Mouse (Mus musculus) midbrain, embryonic 12.5 days (tissue): ENCODE measurements around the gene Nop2. TPM values are rescaled to one million over a fixed set of nuclear protein-coding genes. Genes with fewer than 3 reads are reported as not detected.

Experiments used
- ATAC-seq: fragments of 200-750 bp; cut with Nextera tagmentation; 2 replicates; pipeline ENCODE4 v1.8.0; 2017; ENCODE audit warnings: low read depth, moderate TSS enrichment, moderate library complexity; ENCODE audit not compliant: low FRiP score
- H3K27ac ChIP-seq: fragments of 300-500 bp; sonication (generic); replicated peaks from 2 replicates; pipeline ENCODE4 v1.5.1; 2016; ENCODE audit warnings: mild to moderate bottlenecking
- H3K27me3 ChIP-seq: fragments of 300-500 bp; sonication (generic); 2 replicates; pipeline ENCODE4 v1.6.1; 2016; ENCODE audit warnings: mild to moderate bottlenecking
- H3K36me3 ChIP-seq: fragments of 300-500 bp; sonication (generic); 2 replicates; pipeline ENCODE4 v1.6.1; 2016
- H3K4me1 ChIP-seq: fragments of 300-500 bp; sonication (generic); 2 replicates; pipeline ENCODE4 v1.6.1; 2016
- H3K4me2 ChIP-seq: fragments of 300-500 bp; sonication (generic); replicated peaks from 2 replicates; pipeline ENCODE4 v1.6.1; 2016; ENCODE audit warnings: mild to moderate bottlenecking, moderate library complexity
- H3K4me3 ChIP-seq: fragments of 300-500 bp; sonication (generic); 2 replicates; pipeline ENCODE4 v1.5.1; 2016; ENCODE audit warnings: mild to moderate bottlenecking
- H3K9ac ChIP-seq: fragments of 300-500 bp; sonication (generic); replicated peaks from 2 replicates; pipeline ENCODE4 v1.6.1; 2016; ENCODE audit warnings: mild to moderate bottlenecking, moderate library complexity
- H3K9me3 ChIP-seq: fragments of 300-500 bp; sonication (generic); 2 replicates; pipeline ENCODE4 v1.6.1; 2016; ENCODE audit warnings: mild to moderate bottlenecking
- WGBS: fragments of 180-500 bp; shearing (Covaris S2); methylation state at CpG from one replicate; pipeline ENCODE4 v1.1.7; 2016; 5-methylcytosine and 5-hydroxymethylcytosine counted together
- polyA plus RNA-seq: library from polyadenylated mRNA; unstranded; fragments of >200 nt; fragmentation: Nextera tagmentation; extraction: Ambion mirVana; gene quantifications from 2 replicates; pipeline ENCODE4 v1.2.1, GENCODE M21; 2016

Nop2 gene
- polyA plus RNA-seq, 1 experiment from 2014 or later, result 56.4 TPM

DNA sequence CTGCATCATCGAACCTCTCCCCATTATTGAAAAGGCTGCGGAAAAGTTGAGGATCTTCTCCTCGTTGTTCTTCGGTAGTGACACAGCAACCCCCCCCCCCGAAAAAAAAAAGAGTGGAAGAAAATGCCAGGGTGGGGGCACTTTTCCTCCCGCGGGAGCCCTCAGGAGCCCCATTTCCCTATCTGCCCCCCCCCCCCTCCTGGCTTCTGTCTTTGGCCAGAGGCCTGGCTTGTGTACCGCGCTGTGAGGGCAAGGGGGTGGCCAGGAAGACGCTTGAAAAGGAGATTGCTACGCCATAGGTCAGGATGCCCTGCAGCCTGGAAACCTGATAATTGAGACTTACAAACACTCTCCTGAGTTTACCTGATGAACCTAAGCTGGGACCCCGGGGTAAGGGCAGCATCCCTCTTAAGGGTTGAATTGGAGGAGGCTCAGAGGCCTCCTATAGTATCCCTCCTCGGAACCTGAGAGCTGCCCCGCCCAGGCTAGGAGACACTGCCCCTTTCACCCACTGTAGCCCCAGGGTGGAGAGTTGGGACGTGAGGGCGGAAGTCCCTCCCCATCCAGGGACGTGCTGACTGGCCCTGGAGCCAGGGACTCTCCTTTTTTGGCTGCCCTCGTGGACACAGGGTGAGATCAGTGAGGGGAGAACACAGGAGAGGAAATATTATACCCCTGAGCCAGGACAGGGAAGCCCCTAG lies 34.5 kb downstream of the Nop2 start, which contains the start of gene Gapdh:
Gapdh (minus strand) TSS at position 417 of the 701 bp plus-strand sequence.
- Histone ChIP-seq H3K4me2 (peak within 1 kb of the TSS; percentile 96), H3K9me3 (no peaks in the 10 kb centered on the region), H3K27ac (peak within 1 kb of the TSS; percentile 95), H3K4me1 (peaks cover 41% of the 10 kb centered on the region), H3K36me3 (peaks cover 55% of the 10 kb centered on the region), H3K9ac (peak within 1 kb of the TSS; percentile 97), H3K4me3 (peak within 1 kb of the TSS; percentile 86), H3K27me3 (no peaks in the 10 kb centered on the region)
- 1% methylated on average over 18 of the region's 18 CpGs for WGBS
- peak; percentile 5; the same call in 1 of the 2 replicates for ATAC-seq

DNA sequence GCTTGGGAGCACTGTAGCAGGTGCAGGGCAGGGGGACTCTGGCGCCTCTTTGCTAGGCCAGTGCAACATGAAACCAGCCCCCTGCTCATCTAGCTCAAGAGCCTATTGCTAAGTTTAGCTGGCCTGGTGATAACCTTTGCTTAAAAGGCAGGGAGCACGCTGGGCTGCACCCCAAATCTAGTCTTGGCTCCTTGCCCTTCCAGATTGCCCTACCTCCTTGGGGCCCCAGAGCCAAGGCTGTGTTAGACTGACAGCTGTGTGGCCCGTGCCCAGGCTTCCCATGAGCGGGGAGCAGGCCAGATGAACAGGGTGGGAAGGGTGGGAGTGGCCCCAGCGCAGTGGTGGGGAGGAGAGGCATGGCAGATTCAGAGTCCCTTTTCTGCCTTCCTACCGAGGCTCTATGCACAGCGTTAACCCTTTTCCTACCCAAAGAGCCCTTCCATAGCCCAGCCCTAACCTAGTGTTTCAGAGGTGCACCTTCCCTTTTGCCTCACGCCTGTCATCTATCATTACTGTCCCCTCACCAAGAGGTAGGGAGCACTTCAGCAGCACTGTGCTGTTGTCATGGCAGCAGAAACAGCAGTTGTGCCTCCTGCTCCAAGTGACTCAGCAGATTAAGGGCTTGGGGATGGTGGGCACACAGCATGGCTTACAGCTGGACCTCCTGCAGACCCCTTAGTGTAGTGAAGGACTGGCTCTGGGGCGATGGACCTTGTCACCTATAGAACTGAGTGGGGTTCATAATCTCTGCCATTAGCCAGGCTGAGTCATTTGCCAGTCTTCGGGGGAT lies 35.3 kb downstream of the Nop2 start:
- peaks cover 59% of the 10 kb centered on the region for H3K36me3 ChIP-seq
- peak overlapping the region; percentile 97; the same call in 1 of the 2 replicates for H3K9ac ChIP-seq
- peaks cover 37% of the 10 kb centered on the region for H3K4me1 ChIP-seq
- peak; percentile 3; the same call in 1 of the 2 replicates for ATAC-seq
- H3K27me3 ChIP-seq, result no peaks in the 10 kb centered on the region
- H3K27ac ChIP-seq, result peak overlapping the region; percentile 95
- H3K4me3 ChIP-seq, result peak overlapping the region; percentile 86; the same call in 1 of the 2 replicates
- no peaks in the 10 kb centered on the region for H3K9me3 ChIP-seq
- 15% methylated on average over 10 of the region's 10 CpGs for WGBS
- peak overlapping the region; percentile 96 for H3K4me2 ChIP-seq

DNA sequence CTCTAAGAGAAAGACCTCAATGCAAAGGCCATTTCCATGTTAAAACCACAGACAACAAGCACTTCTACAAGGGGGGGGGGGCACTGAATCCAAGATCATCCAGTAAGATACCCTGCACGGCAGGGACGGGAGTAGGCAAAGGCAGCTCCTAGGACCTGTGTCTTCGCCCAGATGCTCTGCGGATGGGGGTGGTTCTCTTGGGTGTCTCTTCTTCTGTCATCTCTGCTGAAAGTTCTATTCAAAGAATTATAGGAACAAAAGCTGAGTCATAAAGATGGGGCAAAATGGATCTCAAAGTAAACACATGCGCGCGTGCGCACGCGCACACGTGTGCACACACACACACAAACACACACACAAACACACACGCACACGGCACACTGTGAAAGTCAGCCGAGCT lies 36.4 kb downstream of the Nop2 start:
- Histone ChIP-seq H3K4me3 (no peak overlapping the region), H3K27ac (no peak overlapping the region), H3K9ac (no peak overlapping the region), H3K36me3 (peaks cover 64% of the 10 kb centered on the region), H3K27me3 (no peaks in the 10 kb centered on the region), H3K9me3 (no peaks in the 10 kb centered on the region), H3K4me1 (peaks cover 37% of the 10 kb centered on the region), H3K4me2 (no peak overlapping the region)
- 93% methylated on average over 14 of the region's 14 CpGs for WGBS
- no peak for ATAC-seq

DNA sequence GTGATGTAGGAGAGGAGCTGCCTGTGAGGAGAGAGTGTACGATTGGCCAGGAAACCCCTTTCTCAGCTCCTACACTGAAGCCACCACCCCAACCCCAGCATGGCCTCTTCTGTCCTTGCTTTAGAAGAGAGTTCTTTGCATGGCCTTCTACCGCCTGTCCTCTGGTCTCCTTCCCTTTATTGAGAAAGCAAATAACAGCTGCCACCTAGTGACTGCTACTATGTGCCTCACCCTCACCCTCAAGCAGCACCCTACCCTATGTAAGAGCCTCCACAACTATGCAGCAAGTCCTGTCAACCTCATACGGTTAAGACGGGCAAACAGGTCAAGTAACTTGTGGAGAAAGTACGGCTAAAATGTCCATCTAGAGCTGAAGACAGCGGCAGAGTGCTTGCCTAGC lies 38.5 kb downstream of the Nop2 start:
- Histone ChIP-seq H3K4me2 (no peak overlapping the region), H3K9ac (no peak overlapping the region), H3K27ac (no peak overlapping the region), H3K4me3 (no peak overlapping the region), H3K36me3 (peaks cover 77% of the 10 kb centered on the region), H3K4me1 (peaks cover 23% of the 10 kb centered on the region), H3K9me3 (no peaks in the 10 kb centered on the region), H3K27me3 (no peaks in the 10 kb centered on the region)
- WGBS, result 83% methylated on average over 6 of the region's 6 CpGs
- ATAC-seq, result no peak

DNA sequence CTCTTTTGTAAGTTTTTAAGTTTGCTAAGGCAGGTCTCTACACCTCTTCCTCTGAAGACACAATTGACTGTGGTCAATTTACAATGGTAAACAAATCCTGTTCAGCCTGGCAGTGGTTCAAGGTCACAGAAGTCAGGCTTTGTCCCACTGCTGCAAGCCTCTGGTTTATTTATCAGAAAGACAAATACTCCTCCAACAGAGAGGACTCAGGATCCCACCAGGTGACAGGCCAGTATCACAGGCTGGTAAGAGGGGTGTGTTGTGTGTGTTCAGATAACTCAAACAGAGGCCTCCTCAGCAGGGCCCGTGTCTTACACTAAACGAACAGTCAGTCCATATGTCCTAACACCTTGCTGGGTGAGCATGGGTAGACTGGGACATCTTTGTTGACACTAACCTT lies 40.8 kb downstream of the Nop2 start:
- 86% methylated on average over 2 of the region's 2 CpGs for WGBS

DNA sequence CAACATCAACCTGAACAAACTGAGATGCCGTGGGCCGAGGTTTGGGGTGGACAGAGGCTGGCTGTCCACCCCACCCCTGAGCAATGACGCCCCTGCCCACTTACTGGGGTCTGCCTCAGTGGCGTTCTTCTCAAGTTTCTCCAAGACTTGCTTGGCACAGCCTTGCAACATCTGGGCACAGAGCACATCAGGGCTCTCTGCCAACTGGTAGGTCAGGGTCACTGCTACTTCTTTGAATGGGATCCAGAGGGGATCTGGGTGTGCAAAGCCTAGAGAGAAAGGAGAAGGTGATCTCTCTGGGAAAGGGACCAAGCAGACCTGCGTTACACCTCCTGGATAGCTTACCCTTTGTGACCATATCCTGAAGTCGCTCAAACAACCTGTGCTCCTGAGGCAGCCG lies 41.5 kb downstream of the Nop2 start:
- Histone ChIP-seq H3K36me3 (peaks cover 100% of the 10 kb centered on the region), H3K27me3 (no peaks in the 10 kb centered on the region), H3K9ac (no peak overlapping the region), H3K9me3 (no peaks in the 10 kb centered on the region), H3K4me1 (no peaks in the 10 kb centered on the region), H3K27ac (no peak overlapping the region), H3K4me3 (no peak overlapping the region), H3K4me2 (no peak overlapping the region)
- ATAC-seq, result no peak
- WGBS, result 93% methylated on average over 7 of the region's 7 CpGs

More for the DNA sequence above, 40.8 kb downstream of the Nop2 start:
- H3K4me3 ChIP-seq, result no peak overlapping the region
- H3K9ac ChIP-seq, result no peak overlapping the region
- ATAC-seq, result no peak
- peaks cover 100% of the 10 kb centered on the region for H3K36me3 ChIP-seq
- no peaks in the 10 kb centered on the region for H3K9me3 ChIP-seq
- H3K4me2 ChIP-seq, result no peak overlapping the region
- H3K27ac ChIP-seq, result no peak overlapping the region
- no peaks in the 10 kb centered on the region for H3K27me3 ChIP-seq
- H3K4me1 ChIP-seq, result peaks cover 6% of the 10 kb centered on the region

DNA sequence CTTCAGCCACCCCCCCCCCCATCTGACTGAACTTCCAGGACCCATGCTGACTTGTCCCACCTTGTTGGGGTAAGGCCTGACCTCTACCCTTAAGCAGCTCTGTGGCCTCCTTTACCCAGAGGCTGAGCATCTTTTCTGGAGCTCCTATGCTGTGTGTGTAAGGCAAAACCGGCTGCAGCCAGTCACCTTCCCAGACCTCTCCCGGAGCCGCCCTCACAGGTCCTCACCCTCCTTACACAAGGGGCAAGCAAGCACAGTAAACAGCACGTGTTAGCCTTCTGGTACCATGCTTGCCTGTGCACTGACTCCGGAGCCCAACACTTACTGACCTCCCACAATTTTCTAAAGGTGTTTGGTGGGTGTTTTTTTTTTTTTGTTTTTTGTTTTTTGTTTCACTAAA lies 43.8 kb downstream of the Nop2 start:
- H3K27ac ChIP-seq, result no peak overlapping the region
- no peak overlapping the region for H3K4me2 ChIP-seq
- no peaks in the 10 kb centered on the region for H3K4me1 ChIP-seq
- no peak for ATAC-seq
- H3K4me3 ChIP-seq, result no peak overlapping the region
- H3K9ac ChIP-seq, result no peak overlapping the region
- peaks cover 98% of the 10 kb centered on the region for H3K36me3 ChIP-seq
- no peaks in the 10 kb centered on the region for H3K9me3 ChIP-seq
- no peaks in the 10 kb centered on the region for H3K27me3 ChIP-seq
- WGBS, result 92% methylated on average over 5 of the region's 5 CpGs

DNA sequence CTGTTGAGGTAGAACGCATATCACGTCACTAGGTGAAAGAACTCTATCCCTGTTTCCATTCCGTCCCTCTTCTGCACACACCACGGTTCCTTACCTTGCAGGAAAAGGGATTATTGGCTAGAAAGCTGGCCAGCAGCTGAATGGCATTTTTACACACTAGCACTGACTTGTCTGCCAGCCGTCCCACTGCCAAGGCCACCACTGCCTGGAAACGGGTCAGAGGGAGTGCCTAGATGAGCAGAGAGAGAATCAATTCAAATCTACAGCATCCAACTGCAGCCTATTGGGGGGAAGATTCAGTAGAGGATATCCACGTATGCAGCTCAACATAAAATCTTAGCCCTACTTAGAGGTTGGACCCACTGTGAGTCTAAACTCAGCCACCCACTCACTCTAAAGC lies 47.9 kb downstream of the Nop2 start:
- Histone ChIP-seq H3K4me3 (no peak overlapping the region), H3K4me1 (no peaks in the 10 kb centered on the region), H3K27ac (no peak overlapping the region), H3K36me3 (peaks cover 97% of the 10 kb centered on the region), H3K9ac (no peak overlapping the region), H3K9me3 (no peaks in the 10 kb centered on the region), H3K4me2 (no peak overlapping the region), H3K27me3 (no peaks in the 10 kb centered on the region)
- 95% methylated on average over 7 of the region's 7 CpGs for WGBS
- no peak for ATAC-seq

DNA sequence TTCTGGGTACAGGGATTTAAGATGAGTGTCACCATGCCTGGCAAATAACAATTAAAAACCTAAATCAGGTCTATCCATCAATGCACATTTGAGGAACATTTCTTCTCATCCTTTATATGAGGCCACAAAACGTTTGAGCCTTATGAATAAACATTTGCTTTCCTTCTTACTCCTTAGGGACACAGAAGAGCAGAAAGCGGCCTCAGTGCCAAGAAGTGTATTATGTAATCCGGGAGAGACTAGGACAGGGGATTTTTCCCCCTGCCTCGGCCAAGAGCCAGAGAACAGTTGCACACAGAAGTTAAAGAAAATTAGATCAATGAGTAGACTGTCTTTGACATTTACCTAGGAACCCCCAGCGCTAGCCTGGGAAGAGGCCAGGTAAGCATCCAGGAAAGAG lies 50.4 kb downstream of the Nop2 start:
- 84% methylated on average over 5 of the region's 5 CpGs for WGBS
- no peaks in the 10 kb centered on the region for H3K9me3 ChIP-seq
- no peak overlapping the region for H3K9ac ChIP-seq
- H3K4me2 ChIP-seq, result no peak overlapping the region
- no peak overlapping the region for H3K4me3 ChIP-seq
- no peaks in the 10 kb centered on the region for H3K4me1 ChIP-seq
- H3K27ac ChIP-seq, result no peak overlapping the region
- no peak for ATAC-seq
- peaks cover 97% of the 10 kb centered on the region for H3K36me3 ChIP-seq
- H3K27me3 ChIP-seq, result no peaks in the 10 kb centered on the region

DNA sequence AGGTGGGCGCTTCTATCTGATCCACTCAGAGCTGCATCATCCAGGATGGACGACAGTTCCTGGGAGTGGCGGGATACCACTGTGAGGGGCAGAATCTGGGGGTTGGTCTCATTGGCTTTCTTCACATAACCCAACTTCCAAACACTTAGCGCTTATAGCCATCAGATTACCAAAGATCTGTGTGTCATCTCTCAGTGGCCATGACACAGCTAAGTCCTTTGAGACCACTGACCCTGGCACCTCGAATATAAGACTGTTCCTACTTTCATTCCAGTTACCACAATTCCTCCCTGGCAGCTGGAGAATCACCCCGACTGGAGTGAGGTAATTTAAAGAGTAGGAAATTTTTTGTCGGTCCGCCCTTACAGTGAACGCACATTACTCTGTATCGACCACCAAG lies 54.5 kb downstream of the Nop2 start:
- no peaks in the 10 kb centered on the region for H3K9me3 ChIP-seq
- H3K27ac ChIP-seq, result no peak overlapping the region
- no peak overlapping the region for H3K9ac ChIP-seq
- no peak overlapping the region for H3K4me2 ChIP-seq
- peaks cover 3% of the 10 kb centered on the region; the same call in 1 of the 2 replicates for H3K4me1 ChIP-seq
- H3K4me3 ChIP-seq, result no peak overlapping the region
- 96% methylated on average over 10 of the region's 10 CpGs for WGBS
- no peaks in the 10 kb centered on the region for H3K27me3 ChIP-seq
- ATAC-seq, result no peak
- peaks cover 83% of the 10 kb centered on the region for H3K36me3 ChIP-seq

DNA sequence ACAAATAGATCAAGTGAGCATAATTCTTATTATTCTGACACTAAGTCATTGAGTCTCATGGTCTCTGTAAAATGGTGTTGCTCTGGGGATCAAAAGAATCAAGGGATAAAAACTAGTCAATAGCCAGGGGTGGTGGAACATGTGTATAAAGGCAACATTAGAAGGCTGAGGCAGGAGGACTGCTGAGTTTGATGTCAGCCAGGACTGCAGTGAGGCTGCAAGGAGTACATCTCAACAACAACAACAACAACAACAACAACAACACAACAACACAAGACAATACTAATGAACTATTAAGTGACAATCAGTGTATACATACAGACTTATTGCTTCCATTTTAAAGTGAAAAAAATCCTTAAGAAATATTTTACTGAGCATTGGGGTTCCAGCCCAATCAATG lies 59.1 kb downstream of the Nop2 start:
- H3K27ac ChIP-seq, result peak overlapping the region; percentile 99
- H3K4me1 ChIP-seq, result peaks cover 18% of the 10 kb centered on the region
- H3K4me2 ChIP-seq, result peak overlapping the region; percentile 88
- H3K9ac ChIP-seq, result peak overlapping the region; percentile 76
- H3K4me3 ChIP-seq, result peak overlapping the region; percentile 72
- H3K9me3 ChIP-seq, result no peaks in the 10 kb centered on the region
- no peaks in the 10 kb centered on the region for H3K27me3 ChIP-seq
- ATAC-seq, result no peak
- H3K36me3 ChIP-seq, result peaks cover 59% of the 10 kb centered on the region

DNA sequence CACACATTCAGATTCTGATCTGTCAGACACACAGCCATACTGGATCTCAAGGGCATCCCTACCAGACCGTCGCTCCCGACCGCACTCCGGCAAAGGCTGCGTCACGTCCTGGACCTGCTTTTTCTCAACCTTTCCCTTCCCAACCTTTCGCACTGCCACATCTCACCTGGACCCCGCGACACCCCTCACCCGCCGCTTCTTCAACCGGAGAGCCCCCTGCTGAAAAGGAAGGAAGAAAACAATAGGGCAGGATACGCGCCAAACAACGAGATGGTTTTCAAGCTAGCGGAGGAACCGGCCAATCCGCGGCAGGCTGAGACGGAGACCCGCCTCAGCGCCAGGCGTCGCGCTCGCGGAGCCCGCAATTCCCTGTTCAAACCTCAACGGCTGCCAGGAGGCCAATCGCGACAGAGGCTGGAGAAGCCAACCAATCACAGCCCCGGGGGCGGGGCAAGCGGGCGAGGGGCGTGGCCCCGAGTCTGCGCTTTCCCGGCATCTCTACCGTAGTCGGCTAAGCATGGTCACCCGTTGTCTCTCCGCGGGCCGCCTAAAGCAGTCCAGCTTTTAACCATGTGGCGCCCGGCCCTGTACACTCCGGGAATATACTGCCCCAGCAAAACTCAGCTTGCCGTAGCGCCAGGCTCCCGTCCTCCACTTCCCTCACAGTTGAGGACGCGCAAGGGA lies 59.8 kb downstream of the Nop2 start, which contains the start of the genes Ncapd2 and Mrpl51:
Ncapd2 (minus strand) TSS at position 370 of the 684 bp plus-strand sequence.
Mrpl51 (plus strand) TSS at position 470 of the 684 bp plus-strand sequence.
- under 1% methylated on average over 54 of the region's 54 CpGs for WGBS

More for the DNA sequence above, 59.8 kb downstream of the Nop2 start, which contains the start of the genes Ncapd2 and Mrpl51:
- Histone ChIP-seq H3K4me3 (peak within 1 kb of the TSS; percentile 72), H3K27me3 (no peaks in the 10 kb centered on the region), H3K9me3 (no peaks in the 10 kb centered on the region), H3K36me3 (peaks cover 52% of the 10 kb centered on the region), H3K27ac (peak within 1 kb of the TSS; percentile 99), H3K9ac (peak within 1 kb of the TSS; percentile 85), H3K4me2 (peak within 1 kb of the TSS; percentile 88), H3K4me1 (peaks cover 21% of the 10 kb centered on the region)
- ATAC-seq, result peak; percentile 96
